Mouse (Mus musculus) erythroblast, embryonic 14.5 days (primary cell): ENCODE measurements around the gene Enpp1. TPM values are rescaled to one million over a fixed set of nuclear protein-coding genes. Genes with fewer than 3 reads are reported as not detected.

Experiments
- H3K27me3 ChIP-seq: 2 replicates; pipeline ENCODE4 v1.6.1; 2012; ENCODE audit warnings: inconsistent platforms; ENCODE audit not compliant: control insufficient read depth
- H3K36me3 ChIP-seq: 2 replicates; pipeline ENCODE4 v1.6.1; 2012; ENCODE audit warnings: mild to moderate bottlenecking, inconsistent platforms; ENCODE audit not compliant: control insufficient read depth
- H3K4me1 ChIP-seq: 2 replicates; pipeline ENCODE4 v1.6.1; 2012; ENCODE audit warnings: inconsistent platforms; ENCODE audit not compliant: control insufficient read depth
- H3K4me3 ChIP-seq: replicated peaks from 2 replicates; pipeline ENCODE3; 2012; ENCODE audit warnings: moderate library complexity, mild to moderate bottlenecking, inconsistent platforms
- H3K9me3 ChIP-seq: 2 replicates; pipeline ENCODE4 v1.6.1; 2012; ENCODE audit warnings: low read length, inconsistent platforms, mixed read lengths; ENCODE audit not compliant: control insufficient read depth
- GATA1 ChIP-seq: IDR thresholded peaks from 2 replicates; pipeline ENCODE4 v1.6.1; 2012; ENCODE audit warnings: low read length, inconsistent platforms, mixed read lengths
- TAL1 ChIP-seq: IDR thresholded peaks from 3 replicates; pipeline ENCODE4 v1.6.1; 2012; ENCODE audit warnings: low read length, inconsistent platforms, mixed read lengths
- polyA plus RNA-seq: library from polyadenylated mRNA; stranded (reverse); fragments of >175 nt; gene quantifications from 2 replicates; pipeline ENCODE4 v1.2.3, GENCODE M21; 2012

Enpp1 gene
- polyA plus RNA-seq: 0.02 TPM in 1 of 2 replicates, not detected in the other

- Histone ChIP-seq H3K36me3 (no peaks in the 10 kb centered on the region), H3K4me3 (peak within 1 kb of the TSS; percentile 69), H3K9me3 (no peaks in the 10 kb centered on the region), H3K27me3 (peaks cover 27% of the 10 kb centered on the region), H3K4me1 (peaks cover 14% of the 10 kb centered on the region)
- TF ChIP-seq GATA1 (no peak), TAL1 (no peak)
These were observed at the start of gene Enpp1 for GRCm38 (mm10) chr10:24711480-24712366. Gene Enpp1 (minus strand): TSS chr10:24712159.

DNA sequence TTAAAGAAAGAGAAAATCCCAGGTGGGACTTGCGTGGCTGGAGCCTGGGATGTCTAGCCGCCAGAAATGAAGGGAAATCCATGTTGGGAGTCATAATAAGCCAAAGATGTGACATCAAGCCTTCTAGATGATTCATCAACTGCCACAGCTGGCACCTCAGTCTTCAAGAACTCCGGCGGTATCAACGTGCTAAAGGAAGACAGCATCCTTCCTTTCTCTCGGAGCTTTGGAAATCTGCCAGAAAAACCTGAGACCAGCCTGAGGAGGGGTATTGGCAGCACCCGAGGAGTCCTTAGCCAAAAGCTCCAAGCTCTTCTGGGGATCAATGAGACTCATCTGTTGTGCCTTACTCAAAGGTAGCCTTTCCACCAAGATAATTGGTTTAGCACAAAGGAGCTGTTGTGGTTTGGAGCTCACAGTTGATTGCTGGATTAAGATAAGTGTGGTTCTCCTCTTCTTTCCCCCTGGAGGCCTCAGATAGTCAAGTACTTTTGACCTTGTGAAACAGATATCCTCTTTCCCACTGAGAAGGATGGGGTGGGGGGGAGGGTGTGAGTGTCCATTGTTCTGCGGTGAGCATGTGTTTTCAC is 46.5 kb upstream of the Enpp1 start:
- TF ChIP-seq GATA1 (no peak), TAL1 (no peak)
- H3K4me3 ChIP-seq: no peak overlapping the region
- no peaks in the 10 kb centered on the region for H3K36me3 ChIP-seq
- no peaks in the 10 kb centered on the region for H3K27me3 ChIP-seq
- peaks cover 27% of the 10 kb centered on the region for H3K4me1 ChIP-seq
- H3K9me3 ChIP-seq: no peaks in the 10 kb centered on the region

DNA sequence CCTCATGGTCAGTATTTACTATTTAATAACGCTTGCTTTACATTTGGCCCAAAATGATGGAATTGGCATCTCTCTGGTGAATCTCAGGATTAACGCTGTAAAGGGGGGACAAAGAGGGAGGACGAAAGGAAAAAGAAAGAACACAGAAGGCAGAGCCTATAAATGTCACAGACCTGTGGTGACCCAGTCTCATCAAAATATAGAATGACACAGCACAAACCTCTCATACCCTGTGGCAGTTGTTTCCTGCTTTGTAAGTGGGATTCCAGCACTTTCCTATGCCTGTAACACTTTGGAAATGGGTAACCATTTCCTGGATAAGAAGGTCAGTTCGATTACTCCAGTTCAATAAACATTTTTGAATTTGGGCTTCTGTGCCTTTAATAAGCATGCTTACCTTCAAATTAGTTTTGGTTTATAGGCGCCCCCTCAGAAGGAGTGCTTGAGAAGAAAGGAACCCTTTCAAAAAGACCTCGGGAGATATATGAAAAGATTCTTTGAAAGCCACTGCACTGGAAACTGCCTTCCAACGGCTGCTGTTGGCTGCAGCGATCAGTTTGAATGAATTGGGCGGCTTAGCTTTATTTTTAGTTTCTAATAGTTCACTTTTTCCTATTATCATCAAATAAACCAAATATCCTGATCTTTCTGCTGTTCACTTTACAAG is 43.0 kb upstream of the Enpp1 start:
- peak overlapping the region; percentile 60 for H3K4me3 ChIP-seq
- no peaks in the 10 kb centered on the region for H3K36me3 ChIP-seq
- TF ChIP-seq TAL1 (no peak), GATA1 (no peak)
- no peaks in the 10 kb centered on the region for H3K9me3 ChIP-seq
- peaks cover 27% of the 10 kb centered on the region for H3K4me1 ChIP-seq
- no peaks in the 10 kb centered on the region for H3K27me3 ChIP-seq

DNA sequence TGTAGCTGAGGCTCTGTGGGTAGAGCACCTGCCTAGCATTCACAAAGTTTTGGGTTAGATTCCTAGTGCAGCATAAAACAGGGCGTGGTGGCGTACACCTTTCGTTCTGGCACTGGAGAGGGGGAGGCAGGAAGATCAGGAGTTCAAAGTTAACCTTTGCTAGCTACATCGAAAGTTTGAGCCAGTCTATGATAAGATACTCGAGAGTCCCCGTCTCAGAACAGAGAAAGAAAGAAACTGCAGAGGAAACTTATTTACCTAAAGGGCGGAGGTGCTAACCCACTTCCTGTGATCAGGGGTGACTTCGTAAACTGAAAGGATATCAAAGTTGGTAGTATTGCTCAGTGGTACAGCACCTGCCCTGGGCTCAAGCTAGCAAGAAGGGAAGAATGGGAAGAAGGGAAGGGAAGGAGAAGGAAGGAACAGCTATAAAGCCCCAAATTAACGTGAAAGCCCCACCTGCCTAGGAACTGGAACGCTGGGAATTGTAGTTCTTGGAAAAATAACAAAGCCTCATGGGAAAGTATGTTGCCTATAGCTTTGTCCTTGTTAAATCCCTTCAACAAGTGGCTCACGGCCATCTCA is 42.4 kb upstream of the Enpp1 start:
- peaks cover 26% of the 10 kb centered on the region for H3K4me1 ChIP-seq
- H3K4me3 ChIP-seq: peak overlapping the region; percentile 60
- no peak for TF ChIP-seq GATA1
- no peak for TF ChIP-seq TAL1
- H3K9me3 ChIP-seq: no peaks in the 10 kb centered on the region
- no peaks in the 10 kb centered on the region for H3K27me3 ChIP-seq
- H3K36me3 ChIP-seq: no peaks in the 10 kb centered on the region

DNA sequence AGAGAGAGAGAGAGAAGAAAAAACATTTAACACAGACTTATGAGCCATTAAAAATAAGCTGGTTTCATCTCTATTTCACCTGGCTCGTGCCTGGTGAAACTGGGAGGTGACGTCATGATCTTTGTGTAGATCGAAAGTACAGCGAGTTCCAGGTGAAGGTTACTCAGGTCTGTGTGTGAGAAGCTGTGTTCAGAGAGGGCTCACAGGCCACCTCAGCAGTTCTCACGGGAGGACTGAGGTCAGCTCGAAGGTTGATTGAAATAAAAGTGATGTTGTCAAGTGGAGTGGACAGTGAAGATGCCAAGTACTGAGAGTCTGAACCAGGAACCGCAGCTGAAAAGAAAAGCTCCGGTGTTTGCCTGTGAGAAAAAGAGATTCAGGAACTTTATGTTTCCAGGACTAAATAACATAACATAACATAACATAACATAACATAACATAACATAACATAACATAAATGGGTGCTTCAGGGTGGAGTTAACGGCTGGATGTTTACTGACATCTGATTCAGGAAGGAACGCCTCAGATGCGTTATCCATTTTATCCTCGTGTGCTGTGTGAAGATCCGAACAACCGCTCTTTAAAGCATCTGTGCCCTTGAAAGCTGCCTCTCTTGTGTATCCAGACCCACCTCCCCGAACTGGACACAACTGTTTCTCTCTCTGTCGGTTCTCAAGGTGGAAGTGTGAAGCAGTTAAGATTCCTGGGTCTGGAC is 41.7 kb upstream of the Enpp1 start:
- Histone ChIP-seq H3K9me3 (no peaks in the 10 kb centered on the region), H3K36me3 (no peaks in the 10 kb centered on the region), H3K27me3 (no peaks in the 10 kb centered on the region), H3K4me1 (peaks cover 24% of the 10 kb centered on the region), H3K4me3 (peak overlapping the region; percentile 60)
- TF ChIP-seq TAL1 (no peak), GATA1 (no peak)

DNA sequence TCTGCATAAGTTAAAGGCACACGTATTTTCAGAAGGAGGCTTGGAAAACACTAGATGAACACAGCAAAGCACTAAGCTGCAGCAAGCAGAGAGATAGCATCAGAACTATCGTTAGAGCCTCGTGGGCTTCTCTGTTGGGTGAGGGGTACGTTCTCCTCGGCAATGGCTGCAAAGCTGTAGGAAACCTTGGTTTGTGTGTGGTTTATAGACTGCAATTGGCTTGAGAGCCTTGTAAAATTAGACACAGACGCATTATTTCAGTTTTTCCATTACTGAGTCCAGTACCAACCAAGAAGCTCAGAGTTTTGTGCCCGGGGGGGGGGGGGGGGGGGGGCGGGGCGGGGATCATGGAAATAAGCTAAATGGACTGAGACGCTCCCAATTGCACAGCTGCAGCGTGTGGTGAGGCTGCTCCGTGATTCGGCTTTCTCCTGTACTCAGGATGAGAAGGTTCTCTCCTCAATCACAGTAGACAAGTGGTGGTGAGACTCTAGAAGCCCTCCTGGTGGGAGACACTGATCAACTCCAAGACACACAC is 31.1 kb upstream of the Enpp1 start:
- no peaks in the 10 kb centered on the region for H3K9me3 ChIP-seq
- no peaks in the 10 kb centered on the region for H3K4me1 ChIP-seq
- H3K36me3 ChIP-seq: no peaks in the 10 kb centered on the region
- no peak for TF ChIP-seq GATA1
- no peak for TF ChIP-seq TAL1
- no peak overlapping the region for H3K4me3 ChIP-seq
- H3K27me3 ChIP-seq: no peaks in the 10 kb centered on the region

- Histone ChIP-seq H3K36me3 (no peaks in the 10 kb centered on the region), H3K4me3 (no peak overlapping the region), H3K27me3 (no peaks in the 10 kb centered on the region), H3K4me1 (no peaks in the 10 kb centered on the region), H3K9me3 (no peaks in the 10 kb centered on the region)
- TF ChIP-seq GATA1 (no peak), TAL1 (no peak)
These were observed 29.6 kb upstream of the Enpp1 start for GRCm38 (mm10) chr10:24741229-24742198.

- Histone ChIP-seq H3K4me3 (no peak overlapping the region), H3K27me3 (no peaks in the 10 kb centered on the region), H3K4me1 (no peaks in the 10 kb centered on the region), H3K9me3 (no peaks in the 10 kb centered on the region), H3K36me3 (no peaks in the 10 kb centered on the region)
- TF ChIP-seq GATA1 (no peak), TAL1 (no peak)
These were observed 27.2 kb upstream of the Enpp1 start for GRCm38 (mm10) chr10:24739171-24739570.
